Mouse (Mus musculus) midbrain, embryonic 11.5 days (tissue): ENCODE results near the gene Lyzl4. TPM values are rescaled to one million over a fixed set of nuclear protein-coding genes. Genes with fewer than 3 reads are reported as not detected.

Experiments
- ATAC-seq: fragments of 200-750 bp; cut with Nextera tagmentation; 2 replicates; pipeline ENCODE4 v1.8.0; 2017; ENCODE audit warnings: moderate TSS enrichment, moderate library complexity; ENCODE audit not compliant: low FRiP score
- DNase-seq: peaks from one replicate; pipeline ENCODE4 v3.0.0; 2015; ENCODE audit warnings: low spot score; ENCODE audit errors: missing footprints
- H3K27ac ChIP-seq: fragments of 300-500 bp; sonication (generic); 2 replicates; pipeline ENCODE4 v1.5.1; 2014; ENCODE audit warnings: low read depth, low read length
- H3K27me3 ChIP-seq: fragments of 300-500 bp; sonication (generic); 2 replicates; pipeline ENCODE4 v1.6.1; 2014; ENCODE audit warnings: mild to moderate bottlenecking, low read length, moderate library complexity, mixed read lengths; ENCODE audit not compliant: control insufficient read depth, insufficient read depth
- H3K36me3 ChIP-seq: fragments of 300-500 bp; sonication (generic); 2 replicates; pipeline ENCODE4 v1.6.1; 2014; ENCODE audit warnings: mild to moderate bottlenecking, low read length, moderate library complexity, mixed read lengths; ENCODE audit not compliant: control insufficient read depth, insufficient read depth
- H3K4me1 ChIP-seq: fragments of 300-500 bp; sonication (generic); 2 replicates; pipeline ENCODE4 v1.6.1; 2014; ENCODE audit warnings: low read length; ENCODE audit not compliant: control insufficient read depth, insufficient read depth
- H3K4me2 ChIP-seq: fragments of 300-500 bp; sonication (generic); 2 replicates; pipeline ENCODE4 v1.6.1; 2014; ENCODE audit warnings: mild to moderate bottlenecking, moderate library complexity
- H3K4me3 ChIP-seq: fragments of 300-500 bp; sonication (generic); 2 replicates; pipeline ENCODE4 v1.5.1; 2014; ENCODE audit warnings: low read depth, low read length
- H3K9ac ChIP-seq: fragments of 300-500 bp; sonication (generic); 2 replicates; pipeline ENCODE4 v1.6.1; 2014; ENCODE audit warnings: low read length
- H3K9me3 ChIP-seq: fragments of 300-500 bp; sonication (generic); 2 replicates; pipeline ENCODE4 v1.6.1; 2016; ENCODE audit warnings: low read length; ENCODE audit not compliant: control insufficient read depth
- WGBS: fragments of 180-500 bp; shearing (Covaris S2); extraction: QIAGEN DNeasy Blood & Tissue Kit; methylation state at CpG from one replicate; pipeline ENCODE4 v1.1.7; 2014; 5-methylcytosine and 5-hydroxymethylcytosine counted together
- polyA plus RNA-seq: library from polyadenylated mRNA; unstranded; fragments of >200 nt; fragmentation: Nextera tagmentation; extraction: Ambion mirVana; gene quantifications from 2 replicates; pipeline ENCODE4 v1.2.1, GENCODE M21; 2014

Lyzl4 gene
- polyA plus RNA-seq, 1 experiment from 2014 or later: 0.22 TPM

DNA sequence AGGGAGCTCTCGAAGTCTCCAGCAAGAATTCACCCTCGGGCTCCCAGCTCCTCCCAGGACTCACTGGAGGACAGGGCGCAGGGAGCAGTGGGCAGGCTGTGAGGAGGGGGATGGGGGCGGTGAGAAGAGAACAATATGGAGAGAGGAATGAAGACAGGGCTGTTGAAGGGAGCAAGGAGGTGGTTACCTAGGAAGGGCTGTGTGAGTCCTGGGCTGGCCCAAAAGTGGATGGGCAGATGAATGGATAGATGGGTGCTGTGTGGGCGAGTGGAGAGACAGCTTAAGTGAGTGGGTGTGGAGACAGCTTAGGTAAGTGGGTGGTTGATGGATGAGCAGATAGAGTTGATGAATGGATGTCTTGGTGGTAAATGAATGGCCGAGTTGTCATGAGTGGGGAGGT, 21.6 kb upstream of the Lyzl4 start:
- no peak for ATAC-seq

DNA sequence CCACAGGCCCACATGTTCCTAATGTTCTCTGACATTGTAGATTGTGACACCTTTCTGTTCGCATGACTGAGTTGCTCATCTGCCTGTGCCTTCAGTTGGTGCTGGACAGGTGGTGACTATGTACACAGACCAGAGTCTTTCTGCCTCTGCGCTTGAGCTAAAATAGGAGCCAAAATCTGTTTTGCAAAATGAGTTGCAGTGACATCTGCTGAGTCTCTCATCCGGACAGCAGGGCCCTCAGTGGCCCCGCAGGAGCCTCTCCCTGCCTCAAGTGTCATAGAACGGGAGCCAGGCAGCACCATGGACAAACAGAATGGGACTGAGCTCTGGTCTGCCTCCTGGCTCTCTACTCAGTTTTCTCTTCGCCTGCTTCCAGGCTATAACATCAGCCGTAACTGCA, 17.9 kb upstream of the Lyzl4 start:
- no peaks in the 10 kb centered on the region for H3K27me3 ChIP-seq
- WGBS: 85% methylated on average over 7 of the region's 7 CpGs
- ATAC-seq: no peak
- no peak overlapping the region for H3K4me2 ChIP-seq
- no peak overlapping the region for H3K27ac ChIP-seq
- no peak overlapping the region for H3K4me3 ChIP-seq
- H3K4me1 ChIP-seq: no peaks in the 10 kb centered on the region
- no peak overlapping the region for H3K9ac ChIP-seq
- H3K36me3 ChIP-seq: no peaks in the 10 kb centered on the region
- peak; percentile 68 for DNase-seq
- no peaks in the 10 kb centered on the region for H3K9me3 ChIP-seq

More for the DNA sequence above, 21.6 kb upstream of the Lyzl4 start:
- no peaks in the 10 kb centered on the region for H3K4me1 ChIP-seq
- H3K27ac ChIP-seq: no peak overlapping the region
- peak; percentile 31 for DNase-seq
- no peak overlapping the region for H3K4me2 ChIP-seq
- H3K9ac ChIP-seq: no peak overlapping the region
- no peaks in the 10 kb centered on the region for H3K9me3 ChIP-seq
- WGBS: 79% methylated on average over 6 of the region's 6 CpGs
- H3K36me3 ChIP-seq: no peaks in the 10 kb centered on the region
- no peaks in the 10 kb centered on the region; the same call in 1 of the 2 replicates for H3K27me3 ChIP-seq
- H3K4me3 ChIP-seq: no peak overlapping the region

DNA sequence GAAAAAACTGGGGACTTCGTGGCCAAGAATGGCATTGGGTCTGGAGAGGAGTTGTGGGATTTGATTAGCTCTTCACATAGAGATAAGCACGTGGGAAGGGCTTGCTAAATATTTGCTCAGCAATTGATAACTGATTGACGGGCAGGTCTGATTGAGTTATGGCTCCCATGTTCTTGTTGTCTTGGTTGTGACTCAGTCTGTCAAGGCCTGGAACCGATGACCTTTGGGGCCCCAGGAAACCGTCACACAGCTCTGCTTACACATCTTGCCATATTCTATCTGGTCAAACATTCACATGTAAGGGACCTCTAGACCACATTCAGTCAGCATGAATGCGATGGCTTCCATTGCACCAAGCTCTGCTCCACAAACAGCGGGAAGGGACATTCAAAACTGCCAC, 16.4 kb upstream of the Lyzl4 start:
- 81% methylated on average over 7 of the region's 7 CpGs for WGBS
- peak; percentile 59 for DNase-seq
- no peak overlapping the region for H3K4me2 ChIP-seq

DNA sequence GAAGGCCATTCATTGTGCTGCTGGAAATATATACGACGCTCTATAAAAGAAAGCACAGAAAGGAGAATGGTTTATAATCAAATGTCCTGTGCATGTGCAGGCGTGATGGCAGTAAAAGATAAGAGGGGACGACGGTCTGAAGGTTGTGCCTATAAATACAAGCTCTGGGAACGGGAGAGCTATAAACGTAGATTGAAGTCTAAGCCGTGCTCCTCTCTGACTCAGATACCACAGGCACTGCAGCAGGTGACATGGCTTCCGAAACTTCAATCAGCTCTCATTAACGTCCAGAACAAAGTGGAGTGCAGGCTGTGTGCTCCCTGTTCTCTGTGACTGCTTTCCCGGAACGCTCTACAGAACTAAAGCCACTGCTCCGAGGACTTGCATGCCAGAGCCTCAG, 15.2 kb upstream of the Lyzl4 start:
- H3K4me3 ChIP-seq: no peak overlapping the region
- H3K27me3 ChIP-seq: no peaks in the 10 kb centered on the region
- ATAC-seq (no peak), DNase-seq (peak; percentile 31)
- no peak overlapping the region for H3K9ac ChIP-seq
- no peak overlapping the region for H3K27ac ChIP-seq
- no peaks in the 10 kb centered on the region for H3K9me3 ChIP-seq
- H3K36me3 ChIP-seq: no peaks in the 10 kb centered on the region
- H3K4me1 ChIP-seq: no peaks in the 10 kb centered on the region
- WGBS: 81% methylated on average over 13 of the region's 13 CpGs
- no peak overlapping the region for H3K4me2 ChIP-seq

More for the DNA sequence above, 16.4 kb upstream of the Lyzl4 start:
- Histone ChIP-seq H3K27ac (no peak overlapping the region), H3K9me3 (no peaks in the 10 kb centered on the region), H3K9ac (no peak overlapping the region), H3K27me3 (no peaks in the 10 kb centered on the region), H3K4me3 (no peak overlapping the region), H3K36me3 (no peaks in the 10 kb centered on the region), H3K4me1 (no peaks in the 10 kb centered on the region)
- ATAC-seq: no peak

DNA sequence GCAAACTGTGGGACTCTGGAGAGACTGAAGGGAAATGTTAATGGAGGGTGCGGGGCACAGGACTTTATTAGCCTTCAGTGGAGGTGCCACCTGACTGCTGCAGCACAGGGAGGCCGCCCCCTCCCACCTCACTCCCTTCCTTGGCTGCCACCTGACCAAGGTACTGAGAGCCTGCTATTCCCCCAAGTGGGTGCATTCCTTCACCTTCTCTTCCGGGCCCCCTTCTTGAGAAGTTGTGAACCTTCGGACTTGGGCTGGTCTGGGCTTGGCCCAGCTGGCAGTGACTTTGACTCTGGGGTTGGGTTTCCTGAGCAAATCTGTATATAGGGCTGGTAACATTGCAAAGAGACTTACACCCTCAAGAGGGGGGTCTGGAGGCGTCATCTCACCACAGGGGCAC, 14.4 kb upstream of the Lyzl4 start:
- WGBS: 88% methylated on average over 5 of the region's 5 CpGs
- H3K9ac ChIP-seq: no peak overlapping the region
- no peaks in the 10 kb centered on the region for H3K9me3 ChIP-seq
- peak; percentile 17 for DNase-seq
- no peak overlapping the region for H3K4me2 ChIP-seq
- no peaks in the 10 kb centered on the region for H3K4me1 ChIP-seq
- no peaks in the 10 kb centered on the region for H3K36me3 ChIP-seq
- H3K27ac ChIP-seq: no peak overlapping the region
- no peaks in the 10 kb centered on the region for H3K27me3 ChIP-seq
- no peak for ATAC-seq
- no peak overlapping the region for H3K4me3 ChIP-seq

DNA sequence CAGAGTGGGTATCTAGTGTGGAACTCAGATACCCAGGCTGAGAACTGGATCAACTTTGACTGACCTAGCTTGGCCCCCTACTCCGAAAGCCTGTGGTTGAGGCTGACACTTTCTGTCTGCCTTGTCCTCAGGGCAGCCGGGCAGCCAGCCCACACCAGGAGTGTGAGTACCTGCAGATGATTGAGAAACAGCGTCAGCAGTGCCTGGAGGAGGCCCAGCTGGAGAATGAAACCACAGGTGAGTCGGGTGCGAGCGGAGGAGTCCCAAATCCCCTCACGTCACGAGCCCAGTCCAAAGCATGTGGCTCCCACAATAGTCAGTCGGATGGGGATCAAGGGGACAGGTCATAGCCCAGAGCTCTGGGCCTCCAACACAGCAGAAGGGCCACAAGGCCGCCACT, 11.8 kb upstream of the Lyzl4 start:
- no peak overlapping the region for H3K9ac ChIP-seq
- no peak overlapping the region for H3K4me3 ChIP-seq
- ATAC-seq (no peak), DNase-seq (no peak)
- H3K4me2 ChIP-seq: no peak overlapping the region
- no peak overlapping the region for H3K27ac ChIP-seq
- WGBS: 87% methylated on average over 10 of the region's 10 CpGs
- no peaks in the 10 kb centered on the region for H3K9me3 ChIP-seq
- no peaks in the 10 kb centered on the region for H3K36me3 ChIP-seq
- no peaks in the 10 kb centered on the region for H3K27me3 ChIP-seq
- H3K4me1 ChIP-seq: no peaks in the 10 kb centered on the region

DNA sequence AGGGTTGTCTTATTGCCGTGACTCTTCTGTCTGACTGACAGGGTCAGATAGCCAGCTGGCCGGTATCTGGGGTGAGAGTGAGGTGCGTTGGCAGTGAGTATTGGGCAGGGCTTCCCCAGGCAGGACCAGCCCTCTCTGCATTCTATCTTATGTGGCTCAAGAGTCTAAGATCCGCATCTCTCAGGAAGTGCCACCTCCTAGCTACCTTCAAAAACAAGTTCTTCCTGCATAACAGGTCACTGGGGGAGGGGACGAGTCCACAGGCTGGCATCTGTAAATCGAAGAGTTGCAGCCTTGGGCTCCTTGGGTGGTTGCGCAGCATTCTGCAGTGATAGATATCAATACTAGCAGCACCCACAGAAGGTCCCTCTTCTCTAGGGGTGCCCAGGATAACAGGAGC, 5.1 kb upstream of the Lyzl4 start:
- Histone ChIP-seq H3K4me3 (no peak overlapping the region), H3K27me3 (peaks cover 22% of the 10 kb centered on the region), H3K36me3 (no peaks in the 10 kb centered on the region), H3K9me3 (no peaks in the 10 kb centered on the region), H3K9ac (no peak overlapping the region), H3K4me2 (no peak overlapping the region), H3K4me1 (peaks cover 9% of the 10 kb centered on the region), H3K27ac (no peak overlapping the region)
- ATAC-seq: no peak
- peak; percentile 33 for DNase-seq
- WGBS: 76% methylated on average over 7 of the region's 7 CpGs

DNA sequence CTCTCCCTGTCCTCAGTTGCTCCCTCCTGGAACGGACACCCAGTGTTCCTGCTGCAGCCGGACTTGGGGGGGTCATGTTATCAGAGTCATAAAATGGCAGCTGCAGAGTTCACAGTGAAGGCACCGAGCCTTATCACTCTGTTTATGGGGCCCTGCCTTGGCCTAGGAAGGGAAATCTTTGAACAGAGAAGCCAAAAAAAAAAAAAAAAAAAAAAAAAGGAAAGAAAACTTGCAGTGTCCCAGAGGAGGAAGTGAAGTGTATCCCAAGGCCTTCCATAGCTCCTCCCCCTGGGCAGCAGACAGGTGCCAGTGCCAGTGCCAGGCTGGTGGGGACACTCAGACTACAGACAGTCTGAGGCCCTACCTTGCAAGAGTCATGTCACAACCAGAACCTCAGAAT, 3.0 kb upstream of the Lyzl4 start:
- 74% methylated on average over 3 of the region's 3 CpGs for WGBS
- Histone ChIP-seq H3K27ac (no peak overlapping the region), H3K4me2 (no peak overlapping the region), H3K27me3 (peaks cover 42% of the 10 kb centered on the region), H3K4me3 (no peak overlapping the region), H3K9ac (no peak overlapping the region), H3K9me3 (no peaks in the 10 kb centered on the region), H3K36me3 (no peaks in the 10 kb centered on the region), H3K4me1 (peaks cover 14% of the 10 kb centered on the region)
- ATAC-seq (no peak), DNase-seq (peak; percentile 31)

DNA sequence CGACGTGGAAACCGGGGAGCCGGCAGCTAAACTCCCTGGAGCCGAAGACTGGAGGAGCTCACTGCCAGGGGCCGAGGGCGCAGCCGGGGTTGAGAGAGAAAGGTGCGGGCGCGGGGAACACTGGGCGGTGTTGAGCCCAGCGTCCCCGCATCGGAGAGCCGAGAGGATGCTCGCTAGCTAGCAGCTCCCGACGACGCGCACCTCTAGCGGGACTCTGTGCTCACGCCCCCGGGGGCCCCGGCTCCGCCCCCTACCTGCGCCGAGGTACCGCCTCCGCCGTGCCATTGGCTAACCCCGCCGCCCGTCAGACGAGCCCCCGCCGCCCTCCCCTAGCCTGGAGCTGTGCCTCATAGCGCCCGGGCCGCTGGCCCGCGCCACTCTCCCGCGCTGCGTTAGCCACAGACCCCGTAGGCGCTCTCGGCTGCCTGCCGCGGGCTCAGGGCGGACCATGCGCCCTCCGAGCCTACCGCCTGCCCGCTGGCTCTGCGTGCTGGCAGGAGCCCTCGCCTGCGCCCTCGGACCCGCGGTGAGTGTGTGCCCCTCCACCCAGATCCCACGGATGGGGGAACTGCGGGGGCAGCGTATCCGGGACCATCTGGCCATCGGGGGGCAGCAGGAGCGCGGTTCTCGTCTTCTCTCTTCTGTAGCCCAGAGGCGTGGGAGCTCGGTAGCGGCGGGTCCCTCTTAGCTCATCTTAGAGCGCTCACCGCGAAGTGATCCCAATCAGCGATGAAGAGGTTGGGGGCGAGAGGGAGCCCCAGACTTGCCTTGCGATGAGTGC, 695 bp upstream of the Lyzl4 start, which contains the start of gene Vipr1:
Gene Vipr1, plus strand, starts transcription at position 316 of the 781 bp plus-strand sequence.
- Histone ChIP-seq H3K9ac (peak within 1 kb of the TSS; percentile 54), H3K9me3 (no peaks in the 10 kb centered on the region), H3K4me1 (peaks cover 14% of the 10 kb centered on the region), H3K36me3 (no peaks in the 10 kb centered on the region), H3K27ac (no peak within 1 kb of the TSS), H3K4me3 (peak within 1 kb of the TSS; percentile 39), H3K27me3 (peaks cover 42% of the 10 kb centered on the region), H3K4me2 (peak within 1 kb of the TSS; percentile 85)
- DNase-seq (peak; percentile 97), ATAC-seq (peak; percentile 87)
- WGBS: under 1% methylated on average over 68 of the region's 79 CpGs
